Mouse (Mus musculus): ENCODE measurements around the gene Krt10. TPM values are rescaled to one million over a fixed set of nuclear protein-coding genes. Genes with fewer than 3 reads are reported as not detected.

The Krt10 gene
- polyA plus RNA-seq, 1 experiment from 2014 or later = 29.6 TPM

GRCm38 (mm10) chr11:99398832-99399231 is 9.7 kb upstream of the Krt10 start:
- no peak overlapping the region for H3K27ac ChIP-seq (replicated peaks)
- 67% methylated on average over 8 of the region's 8 CpGs for WGBS
- no peaks in the 10 kb centered on the region for H3K4me1 ChIP-seq (replicated peaks)

GRCm38 (mm10) chr11:99398084-99398483 is 8.9 kb upstream of the Krt10 start:
- H3K9ac ChIP-seq = no peak overlapping the region
- H3K4me1 ChIP-seq (replicated peaks) = no peaks in the 10 kb centered on the region
- H3K4me3 ChIP-seq = no peak overlapping the region
- no peak overlapping the region for H3K27ac ChIP-seq (replicated peaks)
- H3K4me2 ChIP-seq = no peak overlapping the region
- H3K9me3 ChIP-seq = no peaks in the 10 kb centered on the region
- no peaks in the 10 kb centered on the region for H3K36me3 ChIP-seq
- WGBS = 83% methylated on average over 3 of the region's 3 CpGs
- H3K27me3 ChIP-seq = no peaks in the 10 kb centered on the region
- no peak for ATAC-seq (ENCODE audit: low FRiP score, low read depth)

More at GRCm38 (mm10) chr11:99398832-99399231, 9.7 kb upstream of the Krt10 start:
- no peaks in the 10 kb centered on the region for H3K9me3 ChIP-seq
- no peaks in the 10 kb centered on the region for H3K27me3 ChIP-seq
- H3K36me3 ChIP-seq = no peaks in the 10 kb centered on the region
- ATAC-seq (ENCODE audit: low FRiP score, low read depth) = no peak
- no peak overlapping the region for H3K4me2 ChIP-seq
- H3K9ac ChIP-seq = no peak overlapping the region
- no peak overlapping the region for H3K4me3 ChIP-seq

GRCm38 (mm10) chr11:99396661-99397060 is 7.5 kb upstream of the Krt10 start:
- ATAC-seq (ENCODE audit: low FRiP score, low read depth) = no peak
- H3K4me2 ChIP-seq = no peak overlapping the region
- no peak overlapping the region for H3K4me3 ChIP-seq
- 85% methylated on average over 2 of the region's 2 CpGs for WGBS
- no peaks in the 10 kb centered on the region for H3K9me3 ChIP-seq
- no peaks in the 10 kb centered on the region for H3K4me1 ChIP-seq (replicated peaks)
- no peaks in the 10 kb centered on the region for H3K36me3 ChIP-seq
- H3K27ac ChIP-seq (replicated peaks) = no peak overlapping the region
- no peak overlapping the region for H3K9ac ChIP-seq
- H3K27me3 ChIP-seq = no peaks in the 10 kb centered on the region

GRCm38 (mm10) chr11:99396034-99396433 is 6.9 kb upstream of the Krt10 start:
- 61% methylated on average over 3 of the region's 3 CpGs for WGBS

GRCm38 (mm10) chr11:99392492-99392891 is 3.3 kb upstream of the Krt10 start:
- no peak overlapping the region for H3K27ac ChIP-seq (replicated peaks)
- H3K36me3 ChIP-seq = no peaks in the 10 kb centered on the region
- no peak overlapping the region for H3K4me2 ChIP-seq
- H3K9me3 ChIP-seq = no peaks in the 10 kb centered on the region
- no peak overlapping the region for H3K9ac ChIP-seq
- H3K4me1 ChIP-seq (replicated peaks) = peaks cover under 1% of the 10 kb centered on the region; the same call in 1 of the 2 replicates
- H3K27me3 ChIP-seq = no peaks in the 10 kb centered on the region
- H3K4me3 ChIP-seq = no peak overlapping the region
- WGBS = 84% methylated on average over 10 of the region's 10 CpGs
- no peak for ATAC-seq (ENCODE audit: low FRiP score, low read depth)

More at GRCm38 (mm10) chr11:99396034-99396433, 6.9 kb upstream of the Krt10 start:
- ATAC-seq (ENCODE audit: low FRiP score, low read depth) = no peak
- H3K4me1 ChIP-seq (replicated peaks) = no peaks in the 10 kb centered on the region
- H3K27me3 ChIP-seq = no peaks in the 10 kb centered on the region
- H3K9ac ChIP-seq = no peak overlapping the region
- no peaks in the 10 kb centered on the region for H3K9me3 ChIP-seq
- no peaks in the 10 kb centered on the region for H3K36me3 ChIP-seq
- no peak overlapping the region for H3K4me3 ChIP-seq
- H3K4me2 ChIP-seq = no peak overlapping the region
- H3K27ac ChIP-seq (replicated peaks) = no peak overlapping the region

GRCm38 (mm10) chr11:99391375-99391774 is 2.2 kb upstream of the Krt10 start:
- H3K4me3 ChIP-seq = no peak overlapping the region
- H3K36me3 ChIP-seq = no peaks in the 10 kb centered on the region
- ATAC-seq (ENCODE audit: low FRiP score, low read depth) = no peak
- H3K4me2 ChIP-seq = no peak overlapping the region
- H3K9ac ChIP-seq = no peak overlapping the region
- no peak overlapping the region for H3K27ac ChIP-seq (replicated peaks)
- 87% methylated on average over 6 of the region's 6 CpGs for WGBS
- no peaks in the 10 kb centered on the region for H3K27me3 ChIP-seq
- H3K4me1 ChIP-seq (replicated peaks) = peaks cover 12% of the 10 kb centered on the region
- H3K9me3 ChIP-seq = no peaks in the 10 kb centered on the region

- no peak overlapping the region for H3K27ac ChIP-seq (replicated peaks)
- H3K4me2 ChIP-seq = no peak overlapping the region
- no peak overlapping the region for H3K4me3 ChIP-seq
- H3K36me3 ChIP-seq = no peaks in the 10 kb centered on the region
- WGBS = 83% methylated on average over 7 of the region's 7 CpGs
- ATAC-seq (ENCODE audit: low FRiP score, low read depth) = no peak
- no peaks in the 10 kb centered on the region for H3K9me3 ChIP-seq
- H3K27me3 ChIP-seq = no peaks in the 10 kb centered on the region
- H3K9ac ChIP-seq = no peak overlapping the region
- H3K4me1 ChIP-seq (replicated peaks) = peaks cover 13% of the 10 kb centered on the region
Measured at GRCm38 (mm10) chr11:99390866-99391265, 1.7 kb upstream of the Krt10 start.

- no peak overlapping the region for H3K4me2 ChIP-seq
- no peak for ATAC-seq (ENCODE audit: low FRiP score, low read depth)
- WGBS = 94% methylated on average over 18 of the region's 18 CpGs
- H3K4me1 ChIP-seq (replicated peaks) = peaks cover 22% of the 10 kb centered on the region
- H3K27ac ChIP-seq (replicated peaks) = no peak overlapping the region
- no peaks in the 10 kb centered on the region for H3K9me3 ChIP-seq
- H3K9ac ChIP-seq = no peak overlapping the region
- H3K27me3 ChIP-seq = no peaks in the 10 kb centered on the region
- H3K36me3 ChIP-seq = no peaks in the 10 kb centered on the region
- H3K4me3 ChIP-seq = no peak overlapping the region
Measured at GRCm38 (mm10) chr11:99388661-99389060, 503 bp downstream of the Krt10 start.

- H3K4me1 ChIP-seq (replicated peaks) = peaks cover 22% of the 10 kb centered on the region
- peak overlapping the region; percentile 86 for H3K4me2 ChIP-seq
- H3K27ac ChIP-seq (replicated peaks) = peak overlapping the region; percentile 98
- H3K36me3 ChIP-seq = no peaks in the 10 kb centered on the region
- H3K9ac ChIP-seq = peak overlapping the region; percentile 62
- H3K27me3 ChIP-seq = peaks cover 5% of the 10 kb centered on the region
- no peaks in the 10 kb centered on the region for H3K9me3 ChIP-seq
- ATAC-seq (ENCODE audit: low FRiP score, low read depth) = peak; percentile 88
- 1% methylated on average over 71 of the region's 71 CpGs for WGBS
- H3K4me3 ChIP-seq = peak overlapping the region; percentile 61
Measured at GRCm38 (mm10) chr11:99385813-99386721, 3.1 kb downstream of the Krt10 start.

GRCm38 (mm10) chr11:99379568-99379967 is 9.6 kb downstream of the Krt10 start:
- no peak for ATAC-seq (ENCODE audit: low FRiP score, low read depth)
- H3K27ac ChIP-seq (replicated peaks) = no peak overlapping the region
- 0 out of 2 replicates have a peak, but pooled peaks cover 1% of the 10 kb centered on the region for H3K4me1 ChIP-seq (replicated peaks)
- WGBS = 16% methylated on average over 5 of the region's 5 CpGs
- H3K4me3 ChIP-seq = no peak overlapping the region
- H3K4me2 ChIP-seq = no peak overlapping the region
- H3K9ac ChIP-seq = no peak overlapping the region
- no peaks in the 10 kb centered on the region for H3K9me3 ChIP-seq
- no peaks in the 10 kb centered on the region for H3K36me3 ChIP-seq
- peaks cover 9% of the 10 kb centered on the region for H3K27me3 ChIP-seq

GRCm38 (mm10) chr11:99374803-99375202 is 14.4 kb downstream of the Krt10 start, which contains the start of gene Krt28:
TSS of gene Krt28 (minus strand) at chr11:99374903.
- Histone ChIP-seq H3K9me3 (no peaks in the 10 kb centered on the region), H3K4me3 (no peak within 1 kb of the TSS)

GRCm38 (mm10) chr11:99369853-99370451 is 19.2 kb downstream of the Krt10 start:
- Histone ChIP-seq H3K27ac (replicated peaks) (no peak overlapping the region), H3K4me2 (no peak overlapping the region), H3K27me3 (no peaks in the 10 kb centered on the region), H3K9me3 (no peaks in the 10 kb centered on the region), H3K36me3 (no peaks in the 10 kb centered on the region), H3K9ac (no peak overlapping the region), H3K4me1 (replicated peaks) (no peaks in the 10 kb centered on the region), H3K4me3 (no peak overlapping the region)
- peak; percentile 42; the same call in 1 of the 2 replicates for ATAC-seq (ENCODE audit: low FRiP score, low read depth)
- WGBS = 82% methylated on average over 8 of the region's 8 CpGs

More at GRCm38 (mm10) chr11:99374803-99375202, 14.4 kb downstream of the Krt10 start, which contains the start of gene Krt28:
- 0 out of 2 replicates have a peak, but pooled peaks cover 4% of the 10 kb centered on the region for H3K27me3 ChIP-seq
- 85% methylated on average over 13 of the region's 13 CpGs for WGBS
- no peaks in the 10 kb centered on the region for H3K4me1 ChIP-seq (replicated peaks)
- ATAC-seq (ENCODE audit: low FRiP score, low read depth) = no peak
- H3K4me2 ChIP-seq = no peak within 1 kb of the TSS
- no peaks in the 10 kb centered on the region for H3K36me3 ChIP-seq
- H3K27ac ChIP-seq (replicated peaks) = no peak within 1 kb of the TSS
- H3K9ac ChIP-seq = no peak within 1 kb of the TSS
